Comparison of ENCODE assay signal across 15 mouse cellular contexts in the genomic region with DNA sequence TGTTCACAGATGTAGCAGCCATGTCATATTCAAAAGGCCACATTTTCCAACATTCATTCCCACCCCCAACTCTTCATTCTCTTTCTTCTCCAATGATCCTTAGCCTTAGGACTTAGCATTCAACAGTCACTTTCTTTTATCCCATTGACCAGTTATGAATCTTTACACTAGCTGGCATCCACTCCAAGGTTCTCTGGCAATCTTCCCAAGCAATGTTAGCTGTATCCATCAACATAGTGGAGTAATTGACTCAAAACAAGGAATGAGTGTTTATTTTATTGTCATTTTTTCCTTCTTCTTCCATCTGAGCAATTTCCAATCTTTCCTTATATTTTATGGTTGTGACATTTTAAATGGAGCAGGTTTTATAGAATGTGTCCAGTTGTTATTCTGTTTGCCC.
"Had no signal": no experiment of that assay in that cellular context is flagged by ENCODE, and none has a peak within 500 bp of the region (broad histone marks: within the 10 kb centered on the region; RNA-seq: fewer than 3 reads in every experiment).

No protein-coding gene starts in this region.

- ATAC-seq: lung, postnatal 0 days; midbrain, embryonic 13.5 days; midbrain, embryonic 15.5 days had no signal

- H3K9ac ChIP-seq: liver, embryonic 14.5 days; lung, embryonic 15.5 days; midbrain, embryonic 13.5 days; midbrain, embryonic 15.5 days; neural tube, embryonic 12.5 days had no signal

- H3K4me3 ChIP-seq: lung, embryonic 15.5 days; midbrain, embryonic 10.5 days; midbrain, embryonic 13.5 days; midbrain, embryonic 15.5 days; neural tube, embryonic 12.5 days had no signal

- H3K9me3 ChIP-seq: lung, embryonic 15.5 days; midbrain, embryonic 10.5 days; midbrain, embryonic 13.5 days; midbrain, embryonic 15.5 days; neural tube, embryonic 12.5 days had no signal

- H3K4me1 ChIP-seq: lung, embryonic 15.5 days; midbrain, embryonic 10.5 days; midbrain, embryonic 13.5 days; midbrain, embryonic 15.5 days; neural tube, embryonic 12.5 days had no signal

- H3K4me2 ChIP-seq: lung, embryonic 15.5 days; midbrain, embryonic 13.5 days; midbrain, embryonic 15.5 days; neural tube, embryonic 12.5 days had no signal

- H3K27ac ChIP-seq: liver, embryonic 14.5 days; lung, embryonic 15.5 days; midbrain, embryonic 10.5 days; midbrain, embryonic 13.5 days; midbrain, embryonic 15.5 days; neural tube, embryonic 12.5 days had no signal

- DNase-seq: lung, adult 18-20 months; lung, postnatal 4 days; right cerebral cortex, postnatal 25 days; right cerebral cortex, postnatal 4 days; spleen, adult 18-20 months; thymus, adult 18-20 months; thymus, postnatal 14 days; thymus, postnatal 36 days had no signal

- H3K36me3 ChIP-seq: lung, embryonic 15.5 days; midbrain, embryonic 10.5 days; midbrain, embryonic 13.5 days; midbrain, embryonic 15.5 days; neural tube, embryonic 12.5 days had no signal

- H3K27me3 ChIP-seq: lung, embryonic 15.5 days; midbrain, embryonic 13.5 days; midbrain, embryonic 15.5 days; neural tube, embryonic 12.5 days had no signal
